Mouse (Mus musculus) cortical plate, adult 2 months (tissue): Measurements from ENCODE around the gene Defb19. TPM values are rescaled to one million over a fixed set of nuclear protein-coding genes. Genes with fewer than 3 reads are reported as not detected.

Source experiments
- H3K27ac ChIP-seq: fragments of 200-500 bp; 2 replicates; pipeline ENCODE4 v1.5.1; 2012; ENCODE audit warnings: low read length, control low read depth, inconsistent platforms; ENCODE audit not compliant: insufficient read depth
- H3K4me1 ChIP-seq: fragments of 200-500 bp; 2 replicates; pipeline ENCODE4 v1.6.1; 2011; ENCODE audit warnings: low read length; ENCODE audit not compliant: control insufficient read depth, insufficient read depth
- H3K4me3 ChIP-seq: fragments of 200-500 bp; 2 replicates; pipeline ENCODE4 v1.5.1; 2011; ENCODE audit warnings: mild to moderate bottlenecking, low read length, control low read depth; ENCODE audit not compliant: insufficient read depth
- CTCF ChIP-seq: fragments of 200-500 bp; IDR thresholded peaks from 2 replicates; pipeline ENCODE4 v1.5.1; 2011; ENCODE audit warnings: mild to moderate bottlenecking, control low read depth, low read length; ENCODE audit not compliant: insufficient read depth; ENCODE audit errors: extremely low read depth
- POLR2A ChIP-seq: fragments of 200-500 bp; IDR thresholded peaks from 2 replicates; pipeline ENCODE4 v1.6.1; 2011; ENCODE audit warnings: mild to moderate bottlenecking, low read length, control low read depth; ENCODE audit not compliant: insufficient read depth; ENCODE audit errors: extremely low read depth
- polyA plus RNA-seq: library from polyadenylated mRNA; depleted of rRNA; stranded (reverse); fragments of >200 nt; gene quantifications from 2 replicates; pipeline ENCODE4 v1.2.3, GENCODE M21; 2012; rRNA removed

Gene Defb19
- polyA plus RNA-seq, result not detected in 2 replicates

GRCm38 (mm10) chr2:152580107-152580506, at the start of gene Defb19:
Gene Defb19 (minus strand): TSS chr2:152580312.
- TF ChIP-seq CTCF (no peak), POLR2A (no peak)
- Histone ChIP-seq H3K27ac (no peak within 1 kb of the TSS), H3K4me3 (no peak within 1 kb of the TSS), H3K4me1 (no peaks in the 10 kb centered on the region)

GRCm38 (mm10) chr2:152629904-152630303, 49.8 kb upstream of the Defb19 start:
- H3K27ac ChIP-seq, result no peak overlapping the region
- no peaks in the 10 kb centered on the region for H3K4me1 ChIP-seq
- TF ChIP-seq POLR2A, result no peak
- no peak overlapping the region for H3K4me3 ChIP-seq

GRCm38 (mm10) chr2:152629239-152629638, 49.1 kb upstream of the Defb19 start:
- TF ChIP-seq CTCF, result no peak
- no peak for TF ChIP-seq POLR2A
- no peak overlapping the region for H3K27ac ChIP-seq
- H3K4me1 ChIP-seq, result no peaks in the 10 kb centered on the region
- no peak overlapping the region for H3K4me3 ChIP-seq

GRCm38 (mm10) chr2:152628066-152628465, 48.0 kb upstream of the Defb19 start:
- Histone ChIP-seq H3K4me3 (no peak overlapping the region), H3K27ac (no peak overlapping the region), H3K4me1 (no peaks in the 10 kb centered on the region)
- TF ChIP-seq CTCF (no peak), POLR2A (no peak)

- peak within 1 kb of the TSS; percentile 16; the same call in 1 of the 2 replicates for H3K4me3 ChIP-seq
- H3K27ac ChIP-seq, result no peak within 1 kb of the TSS
Measured at GRCm38 (mm10) chr2:152626774-152627591, 46.9 kb upstream of the Defb19 start, which contains the start of gene Rem1. Gene Rem1 (plus strand): TSS chr2:152626951.

GRCm38 (mm10) chr2:152625256-152625655, 45.1 kb upstream of the Defb19 start:
- no peak overlapping the region for H3K4me3 ChIP-seq
- no peak for TF ChIP-seq CTCF
- TF ChIP-seq POLR2A, result no peak
- no peak overlapping the region for H3K27ac ChIP-seq
- H3K4me1 ChIP-seq, result no peaks in the 10 kb centered on the region

More at GRCm38 (mm10) chr2:152626774-152627591, 46.9 kb upstream of the Defb19 start, which contains the start of gene Rem1:
- TF ChIP-seq CTCF, result no peak
- H3K4me1 ChIP-seq, result no peaks in the 10 kb centered on the region

GRCm38 (mm10) chr2:152624566-152624965, 44.5 kb upstream of the Defb19 start:
- H3K27ac ChIP-seq, result no peak overlapping the region
- H3K4me3 ChIP-seq, result no peak overlapping the region
- TF ChIP-seq POLR2A (no peak), CTCF (no peak)
- H3K4me1 ChIP-seq, result no peaks in the 10 kb centered on the region

- no peaks in the 10 kb centered on the region for H3K4me1 ChIP-seq
Measured at GRCm38 (mm10) chr2:152622953-152623352, 42.8 kb upstream of the Defb19 start, which contains the start of gene Defb25. Gene Defb25 (minus strand): TSS chr2:152623053.

GRCm38 (mm10) chr2:152622151-152622550, 42.0 kb upstream of the Defb19 start:
- no peaks in the 10 kb centered on the region for H3K4me1 ChIP-seq
- H3K27ac ChIP-seq, result no peak overlapping the region
- TF ChIP-seq CTCF (no peak), POLR2A (no peak)
- no peak overlapping the region for H3K4me3 ChIP-seq

More at GRCm38 (mm10) chr2:152622953-152623352, 42.8 kb upstream of the Defb19 start, which contains the start of gene Defb25:
- Histone ChIP-seq H3K27ac (no peak within 1 kb of the TSS), H3K4me3 (no peak within 1 kb of the TSS)
- no peak for TF ChIP-seq CTCF
- no peak for TF ChIP-seq POLR2A
